Mouse (Mus musculus): ENCODE data around the gene Usp28.

- TF ChIP-seq CTCF (IDR thresholded peaks at IDR 0.05; ENCODE audit: control insufficient read depth, insufficient read depth, low read length): no peak
- no peak for TF ChIP-seq POLR2A (IDR thresholded peaks at IDR 0.05; ENCODE audit: borderline replicate concordance, control insufficient read depth, low read depth, low read length)
Measured at GRCm38 (mm10) chr9:49034764-49035163, 49.6 kb downstream of the Usp28 start.
